Mouse (Mus musculus) adipocyte (in vitro differentiated cells): ENCODE data around the gene Got1.

Source experiments
- DNase-seq: peaks from one replicate; pipeline ENCODE4 v3.0.0-alpha.2; 2016; ENCODE audit warnings: low spot score

The Got1 gene

GRCm38 (mm10) chr19:43479431-43479830, 45.0 kb downstream of the Got1 start:
- no peak for DNase-seq

- peak; percentile 84 for DNase-seq
These were observed 45.5 kb downstream of the Got1 start for GRCm38 (mm10) chr19:43478891-43479290.

- no peak for DNase-seq
These were observed 47.0 kb downstream of the Got1 start for GRCm38 (mm10) chr19:43477436-43477835.

GRCm38 (mm10) chr19:43476063-43476462, 48.3 kb downstream of the Got1 start:
- DNase-seq = no peak

GRCm38 (mm10) chr19:43475642-43476041, 48.8 kb downstream of the Got1 start:
- DNase-seq = peak; percentile 41

GRCm38 (mm10) chr19:43472781-43473180, 51.6 kb downstream of the Got1 start:
- DNase-seq = no peak

- DNase-seq = no peak
These were observed 52.1 kb downstream of the Got1 start for GRCm38 (mm10) chr19:43472331-43472730.

- DNase-seq = no peak
These were observed 55.1 kb downstream of the Got1 start for GRCm38 (mm10) chr19:43469333-43469732.

- DNase-seq = no peak
These were observed 56.3 kb downstream of the Got1 start for GRCm38 (mm10) chr19:43467927-43468685.

GRCm38 (mm10) chr19:43465601-43466255, 58.7 kb downstream of the Got1 start:
- DNase-seq = no peak

GRCm38 (mm10) chr19:43465076-43465475, 59.3 kb downstream of the Got1 start:
- no peak for DNase-seq

- DNase-seq = no peak
These were observed 60.1 kb downstream of the Got1 start for GRCm38 (mm10) chr19:43464294-43464687.

GRCm38 (mm10) chr19:43463546-43464293, 60.7 kb downstream of the Got1 start:
- no peak for DNase-seq

- DNase-seq = no peak
These were observed 62.3 kb downstream of the Got1 start for GRCm38 (mm10) chr19:43462141-43462540.

- DNase-seq = no peak
These were observed 63.9 kb downstream of the Got1 start for GRCm38 (mm10) chr19:43460481-43460880.

GRCm38 (mm10) chr19:43459948-43460347, 64.5 kb downstream of the Got1 start:
- DNase-seq = no peak

- DNase-seq = no peak
These were observed 71.4 kb downstream of the Got1 start for GRCm38 (mm10) chr19:43453025-43453424.

GRCm38 (mm10) chr19:43452176-43452575, 72.2 kb downstream of the Got1 start:
- DNase-seq = no peak

GRCm38 (mm10) chr19:43451563-43451962, 72.8 kb downstream of the Got1 start:
- no peak for DNase-seq
